Mouse (Mus musculus): ENCODE results near the gene Disc1. TPM values are rescaled to one million over a fixed set of nuclear protein-coding genes. Genes with fewer than 3 reads are reported as not detected.

Gene Disc1
- total and polyA plus RNA-seq, 3 experiments, result not detected

DNA sequence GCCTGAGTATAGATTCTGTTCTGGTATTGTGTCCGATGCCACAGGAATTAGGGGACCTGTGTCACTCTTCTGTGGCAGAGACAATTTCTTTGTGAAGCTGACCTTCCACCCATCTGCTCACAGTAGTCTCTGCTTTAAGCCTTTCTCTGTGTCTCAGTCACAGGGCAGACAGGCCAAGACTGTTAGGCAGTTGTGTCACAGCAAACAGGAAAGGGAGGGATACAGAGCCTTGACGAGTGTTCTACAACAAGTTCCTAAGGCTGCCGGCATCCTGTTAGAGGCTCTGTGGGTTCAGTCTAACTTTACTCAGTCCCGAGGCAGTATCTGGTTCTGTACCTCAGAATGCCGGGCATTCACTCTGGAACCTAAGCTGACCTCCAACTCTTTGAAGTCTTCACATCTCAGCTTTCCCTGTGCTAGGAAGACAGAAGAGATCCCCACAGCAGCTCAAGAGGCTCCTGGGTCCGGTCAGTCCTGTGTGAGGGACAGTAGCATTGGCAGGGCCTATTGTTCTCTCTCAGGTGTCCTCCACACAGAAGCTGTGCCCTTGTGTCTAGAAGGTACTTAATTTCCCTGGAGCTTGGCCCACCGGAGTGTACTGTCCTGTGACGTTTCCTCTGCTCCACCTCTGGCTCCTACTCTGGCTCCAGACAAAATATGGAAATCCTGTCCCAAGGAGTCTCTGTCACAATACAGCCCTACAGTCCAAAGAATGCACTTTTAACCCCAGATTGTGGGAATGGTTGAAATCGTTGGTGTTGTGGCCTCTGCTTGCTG, 144.6 kb downstream of the Disc1 start:
- Histone ChIP-seq H3K27me3 (replicated peaks) (peaks cover 24% of the 10 kb centered on the region), H3K36me3 (replicated peaks in 1 of 2; ENCODE audit: control insufficient read depth in 1 of 2, insufficient read depth in 1 of 2, low read length in 1 of 2) (no peaks in the 10 kb centered on the region), H3K4me3 (replicated peaks in 1 of 3; ENCODE audit: low read depth in 2 of 3, low read length in 2 of 3, poor library complexity in 1 of 3) (no peak overlapping the region), H3K9ac (ENCODE audit: insufficient read depth, low read depth) (no peak overlapping the region), H3K79me2 (replicated peaks; ENCODE audit: control insufficient read depth, extremely low read depth, insufficient read depth, poor library complexity, severe bottlenecking) (no peaks in the 10 kb centered on the region), H3K9me3 (replicated peaks; ENCODE audit: low read length) (no peaks in the 10 kb centered on the region), H3K4me1 (ENCODE audit: control insufficient read depth in 1 of 2, insufficient read depth in 2 of 2) (peaks cover 2 to 3% of the 10 kb centered on the region in 2 experiments; a peak in 1 of 4 replicates), H3K27ac (ENCODE audit: insufficient read depth, low read depth) (no peak overlapping the region), H3K4me2 (ENCODE audit: insufficient read depth, low read depth, poor library complexity, severe bottlenecking) (no peak overlapping the region)
- DNase-seq (ENCODE audit: extremely low read depth), result no peak
- in situ Hi-C loops (cut with MboI; ENCODE audit: low pct_ligation_motif_present, low pct_unique_long_range_greater_than_20kb, low sequenced_read_pairs) (loop anchor here (25.0 kb wide), 1 partner anchor 364 kb away; the partner anchor contains the start of gene Sipa1l2), dilution Hi-C loops (cut with MboI; ENCODE audit: extremely low pct_ligation_motif_present, extremely low pct_unique_long_range_greater_than_20kb, low sequenced_read_pairs) (no loop called here)
- TF ChIP-seq MAZ (IDR thresholded peaks at IDR 0.05; ENCODE audit: low read depth, low read length) (no peak), KAT2A (IDR thresholded peaks at IDR 0.05; ENCODE audit: insufficient replicate concordance, low read length) (no peak), MYC (IDR thresholded peaks at IDR 0.05; ENCODE audit: low read depth, low read length) (no peak), EP300 (IDR thresholded peaks at IDR 0.05; ENCODE audit: low read length) (no peak), CHD1 (IDR thresholded peaks at IDR 0.05; ENCODE audit: low read depth, low read length) (no peak), HCFC1 (IDR thresholded peaks at IDR 0.05; ENCODE audit: low read depth, low read length) (no peak), UBTF (IDR thresholded peaks at IDR 0.05; ENCODE audit: low read depth, low read length) (no peak), ZMIZ1 (IDR thresholded peaks at IDR 0.05; ENCODE audit: low read depth, low read length) (no peak), RCOR1 (conservative IDR thresholded peaks at IDR 0.05; ENCODE audit: low read depth, low read length) (no peak), MXI1 (IDR thresholded peaks at IDR 0.05; ENCODE audit: low read depth, low read length) (no peak), GABPA (IDR thresholded peaks at IDR 0.05; ENCODE audit: insufficient replicate concordance, low read depth, low read length) (no peak)

DNA sequence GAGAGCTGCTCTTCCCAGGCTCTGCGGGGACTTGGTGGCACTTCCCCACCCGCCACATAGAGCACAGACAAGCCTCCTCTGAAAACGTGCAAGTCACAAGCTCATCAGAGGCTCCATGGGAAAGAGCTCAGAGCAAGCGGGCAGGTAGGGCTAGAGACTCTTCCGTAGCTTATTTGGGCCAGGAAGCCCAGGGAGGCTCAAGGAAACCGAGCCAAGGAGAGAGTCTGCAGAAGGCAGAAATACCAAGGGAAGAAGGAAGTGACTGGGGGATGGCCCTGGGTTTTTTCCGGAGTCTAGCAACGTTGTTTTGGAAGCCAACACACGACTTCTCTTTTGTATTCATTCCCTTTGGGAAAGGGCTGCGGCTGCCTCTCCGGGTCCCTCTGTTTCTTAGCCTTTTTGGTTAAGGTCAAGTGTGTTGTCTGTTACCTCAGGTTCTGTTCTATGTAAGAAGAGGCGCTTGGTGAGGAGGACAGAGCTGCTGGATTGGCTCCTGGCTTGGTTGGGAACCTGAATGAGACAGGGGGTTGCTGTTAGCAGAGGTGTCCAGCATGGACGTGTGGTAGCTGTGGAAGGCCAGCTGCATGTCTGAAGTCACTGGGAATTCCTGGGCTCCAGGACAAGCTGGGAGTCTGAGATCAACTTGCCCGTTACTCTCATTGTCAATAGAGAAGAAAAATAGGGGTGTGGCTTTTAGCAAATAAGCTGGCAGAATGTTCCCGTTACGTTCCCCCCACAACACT, 145.4 kb downstream of the Disc1 start:
- Histone ChIP-seq H3K4me1 (ENCODE audit: control insufficient read depth in 1 of 2, insufficient read depth in 2 of 2) (peaks cover 2 to 3% of the 10 kb centered on the region in 2 experiments; a peak in 1 of 4 replicates), H3K4me3 (replicated peaks in 1 of 3; ENCODE audit: low read depth in 2 of 3, low read length in 2 of 3, poor library complexity in 1 of 3) (no peak overlapping the region), H3K27me3 (replicated peaks) (peaks cover 22% of the 10 kb centered on the region), H3K4me2 (ENCODE audit: insufficient read depth, low read depth, poor library complexity, severe bottlenecking) (no peak overlapping the region), H3K9me3 (replicated peaks; ENCODE audit: low read length) (no peaks in the 10 kb centered on the region), H3K27ac (ENCODE audit: insufficient read depth, low read depth) (no peak overlapping the region), H3K79me2 (replicated peaks; ENCODE audit: control insufficient read depth, extremely low read depth, insufficient read depth, poor library complexity, severe bottlenecking) (no peaks in the 10 kb centered on the region), H3K36me3 (replicated peaks in 1 of 2; ENCODE audit: control insufficient read depth in 1 of 2, insufficient read depth in 1 of 2, low read length in 1 of 2) (no peaks in the 10 kb centered on the region), H3K9ac (ENCODE audit: insufficient read depth, low read depth) (no peak overlapping the region)
- DNase-seq (ENCODE audit: extremely low read depth), result no peak
- dilution Hi-C loops (cut with MboI; ENCODE audit: extremely low pct_ligation_motif_present, extremely low pct_unique_long_range_greater_than_20kb, low sequenced_read_pairs) (no loop called here), in situ Hi-C loops (cut with MboI; ENCODE audit: low pct_ligation_motif_present, low pct_unique_long_range_greater_than_20kb, low sequenced_read_pairs) (loop anchor here (25.0 kb wide), 1 partner anchor 363 kb away; the partner anchor contains the start of gene Sipa1l2)
- TF ChIP-seq CHD1 (IDR thresholded peaks at IDR 0.05; ENCODE audit: low read depth, low read length) (no peak), HCFC1 (IDR thresholded peaks at IDR 0.05; ENCODE audit: low read depth, low read length) (no peak)
